Mouse (Mus musculus): ENCODE data around the gene Ubtd1.

Ubtd1 gene

GRCm38 (mm10) chr19:41994023-41994422 is 12.5 kb downstream of the Ubtd1 start:
- DNase-seq (ENCODE audit: low spot score) = no peak

GRCm38 (mm10) chr19:41995483-41995882 is 13.9 kb downstream of the Ubtd1 start:
- DNase-seq (ENCODE audit: low spot score) = no peak

GRCm38 (mm10) chr19:41997090-41997489 is 15.5 kb downstream of the Ubtd1 start:
- DNase-seq (ENCODE audit: low spot score) = no peak

GRCm38 (mm10) chr19:41998770-41999548 is 17.4 kb downstream of the Ubtd1 start:
- no peak for DNase-seq (ENCODE audit: low spot score)

GRCm38 (mm10) chr19:41999688-42000283 is 18.2 kb downstream of the Ubtd1 start:
- DNase-seq (ENCODE audit: low spot score) = no peak

GRCm38 (mm10) chr19:42000446-42000958 is 18.9 kb downstream of the Ubtd1 start:
- DNase-seq (ENCODE audit: low spot score) = no peak

- no peak for DNase-seq (ENCODE audit: low spot score)
Measured at GRCm38 (mm10) chr19:42001253-42001980, 19.9 kb downstream of the Ubtd1 start.

GRCm38 (mm10) chr19:42004258-42004657 is 22.7 kb downstream of the Ubtd1 start:
- no peak for DNase-seq (ENCODE audit: low spot score)

GRCm38 (mm10) chr19:42005616-42006015 is 24.1 kb downstream of the Ubtd1 start:
- no peak for DNase-seq (ENCODE audit: low spot score)

GRCm38 (mm10) chr19:42006568-42006967 is 25.0 kb downstream of the Ubtd1 start:
- DNase-seq (ENCODE audit: low spot score) = no peak

GRCm38 (mm10) chr19:42008586-42008985 is 27.0 kb downstream of the Ubtd1 start:
- DNase-seq (ENCODE audit: low spot score) = no peak

- DNase-seq (ENCODE audit: low spot score) = no peak
Measured at GRCm38 (mm10) chr19:42009067-42009466, 27.5 kb downstream of the Ubtd1 start.

- DNase-seq (ENCODE audit: low spot score) = no peak
Measured at GRCm38 (mm10) chr19:42010436-42010835, 28.9 kb downstream of the Ubtd1 start.

GRCm38 (mm10) chr19:42011123-42011522 is 29.6 kb downstream of the Ubtd1 start:
- no peak for DNase-seq (ENCODE audit: low spot score)

- no peak for DNase-seq (ENCODE audit: low spot score)
Measured at GRCm38 (mm10) chr19:42014231-42014825, 32.8 kb downstream of the Ubtd1 start.

- DNase-seq (ENCODE audit: low spot score) = no peak
Measured at GRCm38 (mm10) chr19:42015001-42015400, 33.4 kb downstream of the Ubtd1 start.

- no peak for DNase-seq (ENCODE audit: low spot score)
Measured at GRCm38 (mm10) chr19:42016251-42016650, 34.7 kb downstream of the Ubtd1 start.

- no peak for DNase-seq (ENCODE audit: low spot score)
Measured at GRCm38 (mm10) chr19:42016840-42017239, 35.3 kb downstream of the Ubtd1 start.

- peak; percentile 24 for DNase-seq (ENCODE audit: low spot score)
Measured at GRCm38 (mm10) chr19:42017399-42018247, 36.1 kb downstream of the Ubtd1 start.

- DNase-seq (ENCODE audit: low spot score) = peak; percentile 62
Measured at GRCm38 (mm10) chr19:42019011-42019522, 37.5 kb downstream of the Ubtd1 start.

All from embryo, embryonic 10 days (tissue).